Mouse (Mus musculus) forebrain, embryonic 14.5 days (tissue): ENCODE measurements around the gene Ptbp3. TPM values are rescaled to one million over a fixed set of nuclear protein-coding genes. Genes with fewer than 3 reads are reported as not detected.

Experiments
- ATAC-seq: fragments of 200-750 bp; cut with Nextera tagmentation; 2 replicates; pipeline ENCODE4 v1.8.0; 2017; ENCODE audit warnings: mild to moderate bottlenecking, moderate library complexity
- DNase-seq: peaks from one replicate; pipeline ENCODE4 v3.0.0-alpha.2; 2015; ENCODE audit warnings: low spot score
- H3K27ac ChIP-seq: fragments of 300-500 bp; sonication (generic); 2 replicates; pipeline ENCODE4 v1.5.1; 2014; ENCODE audit warnings: low read depth, mild to moderate bottlenecking, control low read depth, low read length, moderate library complexity
- H3K27me3 ChIP-seq: fragments of 300-500 bp; sonication (generic); replicated peaks from 2 replicates; pipeline ENCODE4 v1.6.1; 2014; ENCODE audit warnings: low read length, control low read depth, mixed read lengths; ENCODE audit not compliant: control insufficient read depth, insufficient read depth
- H3K36me3 ChIP-seq: fragments of 300-500 bp; sonication (generic); 2 replicates; pipeline ENCODE4 v1.6.1; 2014; ENCODE audit warnings: low read length, control low read depth; ENCODE audit not compliant: control insufficient read depth, insufficient read depth
- H3K4me1 ChIP-seq: fragments of 300-500 bp; sonication (generic); 2 replicates; pipeline ENCODE4 v1.6.1; 2014; ENCODE audit warnings: antibody characterized with exemption, low read length, control low read depth; ENCODE audit not compliant: control insufficient read depth, insufficient read depth
- H3K4me2 ChIP-seq: fragments of 300-500 bp; sonication (generic); 2 replicates; pipeline ENCODE4 v1.6.1; 2014; ENCODE audit warnings: mild to moderate bottlenecking, control low read depth, low read length
- H3K4me3 ChIP-seq: fragments of 300-500 bp; sonication (generic); 2 replicates; pipeline ENCODE4 v1.5.1; 2014; ENCODE audit warnings: low read depth, low read length, control low read depth
- H3K9ac ChIP-seq: fragments of 300-500 bp; sonication (generic); 2 replicates; pipeline ENCODE4 v1.6.1; 2014; ENCODE audit warnings: mild to moderate bottlenecking, low read length, control low read depth, moderate library complexity
- H3K9me3 ChIP-seq: fragments of 300-500 bp; sonication (generic); replicated peaks from 2 replicates; pipeline ENCODE4 v1.6.1; 2016; ENCODE audit warnings: low read length, control low read depth, mixed read lengths; ENCODE audit not compliant: control insufficient read depth
- WGBS: fragments of 180-500 bp; shearing (Covaris S2); extraction: QIAGEN DNeasy Blood & Tissue Kit; methylation state at CpG from one replicate; pipeline ENCODE4 v1.1.7; 2014; 5-methylcytosine and 5-hydroxymethylcytosine counted together
- polyA plus RNA-seq: library from polyadenylated mRNA; unstranded; fragments of >200 nt; fragmentation: Nextera tagmentation; extraction: Ambion mirVana; gene quantifications from 2 replicates; pipeline ENCODE4 v1.2.1, GENCODE M21; 2014

Ptbp3 gene
- polyA plus RNA-seq, 1 experiment from 2014 or later = 23.5 TPM

- Histone ChIP-seq H3K27me3 (no peaks in the 10 kb centered on the region), H3K9ac (no peak overlapping the region), H3K4me1 (peaks cover 3% of the 10 kb centered on the region; the same call in 1 of the 2 replicates), H3K36me3 (no peaks in the 10 kb centered on the region), H3K4me3 (no peak overlapping the region), H3K9me3 (no peaks in the 10 kb centered on the region), H3K27ac (no peak overlapping the region), H3K4me2 (no peak overlapping the region)
- 48% methylated on average over 5 of the region's 5 CpGs for WGBS
- DNase-seq = peak; percentile 54
- peak; percentile 72 for ATAC-seq
Measured at GRCm38 (mm10) chr4:59422025-59422783, 127.0 kb downstream of the Ptbp3 start.

Other genes starting within 250 kb of the Ptbp3 start
- gene Susd1, start 110.7 kb downstream of the Ptbp3 start, polyA plus RNA-seq = 0.66 and 0.70 TPM in 2 replicates
- 18.6 and 22.5 TPM in 2 replicates for gene Hsdl2, start 32.2 kb upstream of the Ptbp3 start, polyA plus RNA-seq
- gene E130308A19Rik, start 76.8 kb upstream of the Ptbp3 start, polyA plus RNA-seq = 22.6 and 28.0 TPM in 2 replicates